Mouse (Mus musculus): Measurements from ENCODE around the gene Vmn1r205.
"Not testable (repeated sequence)": the region's sequence is repeated elsewhere in the genome, so short reads cannot be mapped to it uniquely, and the experiment has no call there.

Vmn1r205 gene

DNA sequence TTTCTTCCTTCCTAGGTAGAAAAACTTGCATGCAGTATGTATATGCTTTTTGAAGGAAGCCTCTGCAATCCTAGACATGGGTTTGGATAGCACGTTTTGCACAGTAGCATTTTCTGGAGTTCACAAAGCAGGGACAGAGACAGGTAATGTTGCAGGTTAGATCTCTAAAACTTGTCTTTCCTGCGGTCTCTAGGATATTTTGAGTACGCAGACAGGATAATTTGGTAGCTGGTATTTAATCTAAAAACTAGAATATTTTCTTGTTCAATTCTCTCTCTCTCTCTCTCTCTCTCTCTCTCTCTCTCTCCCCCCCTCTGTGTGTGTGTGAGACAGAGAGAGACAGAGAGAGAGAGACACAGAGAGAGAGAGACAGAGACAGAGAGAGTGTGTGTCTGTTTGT is at the start of gene Vmn1r205:
Gene Vmn1r205, minus strand, starts transcription at position 101 of the 400 bp plus-strand sequence.
- DNase-seq (ENCODE audit: low spot score) = no peak

GRCm38 (mm10) chr13:22624151-22624550 is 31.4 kb upstream of the Vmn1r205 start, which contains the start of gene Vmn1r206:
Vmn1r206 (minus strand) TSS chr13:22624251.
- not testable (repeated sequence) for DNase-seq (ENCODE audit: low spot score)

DNA sequence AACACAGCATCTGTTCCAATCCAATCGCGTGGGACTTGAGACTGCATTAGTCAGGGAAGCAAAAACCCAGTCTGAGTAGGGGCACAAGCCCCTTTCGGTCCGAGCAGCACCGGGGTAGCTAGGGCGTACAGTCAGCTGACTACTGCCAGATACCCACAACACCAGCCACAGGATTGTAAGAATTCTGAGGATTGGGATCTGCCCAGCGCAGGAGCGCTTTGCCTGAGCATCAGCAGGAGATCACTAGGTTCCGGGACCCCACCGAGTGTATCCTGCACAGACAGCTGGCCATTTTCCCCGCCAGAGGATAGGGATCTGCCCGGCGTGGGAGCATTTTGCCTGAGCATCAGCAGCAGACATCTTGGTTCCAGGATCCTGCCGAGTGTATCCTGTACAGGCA is 9.5 kb downstream of the Vmn1r205 start:
- DNase-seq (ENCODE audit: low spot score) = not testable (repeated sequence)

GRCm38 (mm10) chr13:22574911-22575310 is 17.9 kb downstream of the Vmn1r205 start:
- DNase-seq (ENCODE audit: low spot score) = not testable (repeated sequence)

GRCm38 (mm10) chr13:22552898-22553297 is 39.9 kb downstream of the Vmn1r205 start, which contains the start of gene Vmn1r204:
Vmn1r204 (plus strand) TSS chr13:22553198.
- not testable (repeated sequence) for DNase-seq (ENCODE audit: low spot score)
